Comparison of ENCODE assay signal across 8 mouse cellular contexts in genomic region chr9:98645750-98646149, GRCm38 (mm10). TPM values are rescaled to one million over a fixed set of nuclear protein-coding genes. Genes with fewer than 3 reads are reported as not detected.
DNase-seq lines count a peak whose midpoint lies in the region; ATAC-seq and TF ChIP-seq lines count a peak whose summit lies in the region.

No protein-coding gene starts in this region.

- no peaks in the 10 kb centered on the region for H3K36me3 ChIP-seq in heart, embryonic 10.5 days
- no peaks in the 10 kb centered on the region for H3K36me3 ChIP-seq in liver, postnatal 0 days (replicated peaks; ENCODE audit: insufficient read depth, low read length)

- no peak for TF ChIP-seq EP300 in liver, postnatal 0 days (IDR thresholded peaks at IDR 0.05; ENCODE audit: low read depth)

- H3K27me3 ChIP-seq in heart, embryonic 10.5 days (ENCODE audit: insufficient read depth, poor library complexity, severe bottlenecking): peaks cover 15% of the 10 kb centered on the region
- 0 out of 2 replicates have a peak, but pooled peaks cover 4% of the 10 kb centered on the region for H3K27me3 ChIP-seq in liver, postnatal 0 days (ENCODE audit: insufficient read depth, low read length)

- no peaks in the 10 kb centered on the region for H3K4me1 ChIP-seq in heart, embryonic 10.5 days
- H3K4me1 ChIP-seq in liver, postnatal 0 days (ENCODE audit: insufficient read depth): no peaks in the 10 kb centered on the region

- no peak overlapping the region for H3K4me3 ChIP-seq in heart, embryonic 10.5 days
- no peak overlapping the region for H3K4me3 ChIP-seq in liver, postnatal 0 days (ENCODE audit: low read depth, low read length)

- H3K9ac ChIP-seq in liver, postnatal 0 days (replicated peaks): no peak overlapping the region

- no peak overlapping the region for H3K27ac ChIP-seq in heart, embryonic 10.5 days
- H3K27ac ChIP-seq in liver, postnatal 0 days (ENCODE audit: low read depth): no peak overlapping the region

- ATAC-seq in liver, postnatal 0 days: no peak

- peak; percentile 40 to 42 for DNase-seq in B cell, adult 2 months
- peak; percentile 72 for DNase-seq in adrenal gland, adult 2 months
- peak; percentile 69 for DNase-seq in embryo, embryonic 11.5 days (ENCODE audit: low read depth, low spot score)
- DNase-seq in heart, embryonic 10.5 days (ENCODE audit: low spot score): peak; percentile 80
- DNase-seq in kidney, postnatal 14 days: peak; percentile 73
- DNase-seq in liver, postnatal 0 days: peak; percentile 69
- DNase-seq in ovary, postnatal 14 days (ENCODE audit: low spot score): peak; percentile 76
- peak; percentile 39 for DNase-seq in urinary bladder, postnatal 10 days (ENCODE audit: low spot score)

- 25% methylated on average over 4 of the region's 4 CpGs for WGBS in heart, embryonic 10.5 days
- WGBS in liver, postnatal 0 days (ENCODE audit: insufficient replicate concordance): 21% methylated on average over 4 of the region's 4 CpGs

- peak; percentile 83 for TF ChIP-seq CTCF in liver, postnatal 0 days (IDR thresholded peaks at IDR 0.05; ENCODE audit: low read depth)

- no peak overlapping the region for H3K4me2 ChIP-seq in liver, postnatal 0 days (ENCODE audit: low read depth, low read length)

- H3K9me3 ChIP-seq in heart, embryonic 10.5 days: no peaks in the 10 kb centered on the region
- H3K9me3 ChIP-seq in liver, postnatal 0 days (ENCODE audit: low read length): no peaks in the 10 kb centered on the region

RNA-seq across cellular contexts. Expression of gene Mrps22, which starts 44.3 kb away (rescaled TPM):
- 10 to 100 TPM; 56.5 to 66.4 TPM for total RNA-seq in adrenal gland, adult 2 months (2021)
- polyA plus RNA-seq in adrenal gland, adult 2 months (2012; rRNA removed): 49.0 and 58.4 TPM in 2 replicates
- 73.5 and 74.3 TPM in 2 replicates for polyA plus RNA-seq in heart, embryonic 10.5 days (2016; fragmentation: Nextera tagmentation; extraction: Ambion mirVana)
- polyA plus RNA-seq in liver, postnatal 0 days (2015; fragmentation: Nextera tagmentation; extraction: Ambion mirVana): 25.9 and 26.0 TPM in 2 replicates
